In genomic region chr7:45833924-45834323, GRCm38 (mm10) we compare ENCODE assay signal across 8 mouse cellular contexts. TPM values are rescaled to one million over a fixed set of nuclear protein-coding genes. Genes with fewer than 3 reads are reported as not detected.
DNase-seq lines count a peak whose midpoint lies in the region; ATAC-seq and TF ChIP-seq lines count a peak whose summit lies in the region.

No protein-coding gene starts in this region.

- peak overlapping the region; percentile 83 for H3K9ac ChIP-seq in ES-Bruce4 (ENCODE audit: low read depth, poor library complexity, severe bottlenecking)
- H3K9ac ChIP-seq in hindbrain, embryonic 12.5 days, result peak overlapping the region; percentile 55
- no peak overlapping the region for H3K9ac ChIP-seq in midbrain, embryonic 11.5 days (ENCODE audit: low read length)

- no peak for TF ChIP-seq EP300 in ES-Bruce4 (IDR thresholded peaks at IDR 0.05; ENCODE audit: insufficient read depth, low read depth, low read length)

- peak overlapping the region; percentile 60 for H3K4me3 ChIP-seq in heart, embryonic 10.5 days
- peak overlapping the region; percentile 72 for H3K4me3 ChIP-seq in ES-Bruce4 (ENCODE audit: low read depth, low read length)
- peak overlapping the region; percentile 38 for H3K4me3 ChIP-seq in hindbrain, embryonic 12.5 days
- peak overlapping the region; percentile 18 for H3K4me3 ChIP-seq in midbrain, embryonic 11.5 days (ENCODE audit: low read depth, low read length)

- H3K36me3 ChIP-seq in heart, embryonic 10.5 days, result peaks cover 5% of the 10 kb centered on the region
- peaks cover 3% of the 10 kb centered on the region; the same call in 1 of the 2 replicates for H3K36me3 ChIP-seq in ES-Bruce4 (ENCODE audit: control insufficient read depth, insufficient read depth, low read length, poor library complexity, severe bottlenecking)
- peaks cover 5% of the 10 kb centered on the region for H3K36me3 ChIP-seq in hindbrain, embryonic 12.5 days
- H3K36me3 ChIP-seq in midbrain, embryonic 11.5 days (ENCODE audit: control insufficient read depth, insufficient read depth, low read length), result no peaks in the 10 kb centered on the region

- peak overlapping the region; percentile 62 for H3K27ac ChIP-seq in heart, embryonic 10.5 days
- H3K27ac ChIP-seq in ES-Bruce4 (ENCODE audit: insufficient read depth, low read length), result no peak overlapping the region
- H3K27ac ChIP-seq in hindbrain, embryonic 12.5 days, result no peak overlapping the region
- H3K27ac ChIP-seq in midbrain, embryonic 11.5 days (ENCODE audit: low read depth, low read length), result no peak overlapping the region

- no peak for TF ChIP-seq POLR2A in ES-Bruce4 (IDR thresholded peaks at IDR 0.05; ENCODE audit: insufficient read depth, low read length)

- H3K9me3 ChIP-seq in heart, embryonic 10.5 days, result no peaks in the 10 kb centered on the region
- H3K9me3 ChIP-seq in ES-Bruce4 (replicated peaks; ENCODE audit: control insufficient read depth, insufficient read depth, low read length, poor library complexity, severe bottlenecking), result no peaks in the 10 kb centered on the region
- no peaks in the 10 kb centered on the region for H3K9me3 ChIP-seq in hindbrain, embryonic 12.5 days (replicated peaks)
- H3K9me3 ChIP-seq in midbrain, embryonic 11.5 days (ENCODE audit: control insufficient read depth, low read length), result no peaks in the 10 kb centered on the region

- intact Hi-C loops in heart, postnatal 14 days (cut with DNase I), result no loop called here

- peaks cover 69% of the 10 kb centered on the region for H3K27me3 ChIP-seq in heart, embryonic 10.5 days (ENCODE audit: insufficient read depth, poor library complexity, severe bottlenecking)
- peaks cover 14% of the 10 kb centered on the region for H3K27me3 ChIP-seq in ES-Bruce4 (ENCODE audit: control insufficient read depth, insufficient read depth, low read length, poor library complexity, severe bottlenecking)
- H3K27me3 ChIP-seq in hindbrain, embryonic 12.5 days, result peaks cover 70% of the 10 kb centered on the region
- peaks cover 44% of the 10 kb centered on the region for H3K27me3 ChIP-seq in midbrain, embryonic 11.5 days (ENCODE audit: control insufficient read depth, insufficient read depth, low read length)

- no peak for ATAC-seq in hindbrain, embryonic 12.5 days (ENCODE audit: low FRiP score)
- no peak for ATAC-seq in midbrain, embryonic 11.5 days (ENCODE audit: low FRiP score)

- no peak for TF ChIP-seq CTCF in ES-Bruce4 (IDR thresholded peaks at IDR 0.05; ENCODE audit: low read depth, low read length)

- H3K4me2 ChIP-seq in hindbrain, embryonic 12.5 days (replicated peaks), result peak overlapping the region; percentile 50
- H3K4me2 ChIP-seq in midbrain, embryonic 11.5 days, result peak overlapping the region; percentile 31

- peaks cover 32% of the 10 kb centered on the region for H3K4me1 ChIP-seq in heart, embryonic 10.5 days
- no peaks in the 10 kb centered on the region for H3K4me1 ChIP-seq in ES-Bruce4 (ENCODE audit: control insufficient read depth, insufficient read depth, low read length)
- H3K4me1 ChIP-seq in hindbrain, embryonic 12.5 days, result peaks cover 35% of the 10 kb centered on the region
- peaks cover 14% of the 10 kb centered on the region for H3K4me1 ChIP-seq in midbrain, embryonic 11.5 days (ENCODE audit: control insufficient read depth, insufficient read depth, low read length)

- under 1% methylated on average over 31 of the region's 31 CpGs for WGBS in heart, embryonic 10.5 days
- WGBS in hindbrain, embryonic 12.5 days, result 2% methylated on average over 24 of the region's 31 CpGs
- WGBS in midbrain, embryonic 11.5 days, result 3% methylated on average over 31 of the region's 31 CpGs

- no peak for DNase-seq in heart, embryonic 10.5 days (ENCODE audit: low spot score)
- DNase-seq in heart, postnatal 14 days, result no peak
- peak; percentile 85 for DNase-seq in midbrain, embryonic 11.5 days (ENCODE audit: low spot score, missing footprints)
- DNase-seq in layer of hippocampus, adult 9-10 months (ENCODE audit: low spot score), result no peak
- DNase-seq in urinary bladder, postnatal 14 days (ENCODE audit: low spot score), result no peak
- DNase-seq in spleen, postnatal 14 days (ENCODE audit: low spot score in 2 of 2), result no peak

RNA-seq across cellular contexts. Expression of gene Grwd1, which starts 3.2 kb away (rescaled TPM):
- polyA plus RNA-seq in heart, embryonic 10.5 days (2016; fragmentation: Nextera tagmentation; extraction: Ambion mirVana), result 69.8 and 97.9 TPM in 2 replicates
- total RNA-seq in heart, postnatal 14 days (2021), result 10 to 100 TPM in 1 of 2 experiments, 1 to 10 TPM in 1; 8.6 to 12.5 TPM
- polyA plus RNA-seq in ES-Bruce4 (2011; ENCODE audit: insufficient read depth, insufficient read length, low read depth, missing spikeins), result 32.3 and 36.3 TPM in 2 replicates
- 43.2 and 45.8 TPM in 2 replicates for polyA plus RNA-seq in hindbrain, embryonic 12.5 days (2016; fragmentation: Nextera tagmentation; extraction: Ambion mirVana)
- polyA plus RNA-seq in midbrain, embryonic 11.5 days (2014; fragmentation: Nextera tagmentation; extraction: Ambion mirVana), result 64.0 and 67.9 TPM in 2 replicates

RNA-seq across cellular contexts. Expression of gene Kcnj14, which starts 9.3 kb away (rescaled TPM):
- 0.90 and 1.4 TPM in 2 replicates for polyA plus RNA-seq in heart, embryonic 10.5 days (2016; fragmentation: Nextera tagmentation; extraction: Ambion mirVana)
- total RNA-seq in heart, postnatal 14 days (2021), result under 1 TPM; 0.74 to 1.00 TPM
- 0.75 TPM in 1 of 2 replicates, not detected in the other for polyA plus RNA-seq in ES-Bruce4 (2011; ENCODE audit: insufficient read depth, insufficient read length, low read depth, missing spikeins)
- polyA plus RNA-seq in hindbrain, embryonic 12.5 days (2016; fragmentation: Nextera tagmentation; extraction: Ambion mirVana), result 0.80 and 0.96 TPM in 2 replicates
- 0.69 and 0.75 TPM in 2 replicates for polyA plus RNA-seq in midbrain, embryonic 11.5 days (2014; fragmentation: Nextera tagmentation; extraction: Ambion mirVana)

RNA-seq across cellular contexts. Expression of gene Cyth2, which starts 19.5 kb away (rescaled TPM):
- polyA plus RNA-seq in heart, embryonic 10.5 days (2016; fragmentation: Nextera tagmentation; extraction: Ambion mirVana), result 99.1 and 124 TPM in 2 replicates
- 10 to 100 TPM; 73.9 to 77.1 TPM for total RNA-seq in heart, postnatal 14 days (2021)
- polyA plus RNA-seq in ES-Bruce4 (2011; ENCODE audit: insufficient read depth, insufficient read length, low read depth, missing spikeins), result 75.1 and 75.8 TPM in 2 replicates
- 280 and 284 TPM in 2 replicates for polyA plus RNA-seq in hindbrain, embryonic 12.5 days (2016; fragmentation: Nextera tagmentation; extraction: Ambion mirVana)
- polyA plus RNA-seq in midbrain, embryonic 11.5 days (2014; fragmentation: Nextera tagmentation; extraction: Ambion mirVana), result 224 and 225 TPM in 2 replicates

RNA-seq across cellular contexts. Expression of gene Kdelr1, which starts 38.6 kb away (rescaled TPM):
- 44.1 and 57.5 TPM in 2 replicates for polyA plus RNA-seq in heart, embryonic 10.5 days (2016; fragmentation: Nextera tagmentation; extraction: Ambion mirVana)
- total RNA-seq in heart, postnatal 14 days (2021), result 100 to 1,000 TPM; 103 to 109 TPM
- polyA plus RNA-seq in ES-Bruce4 (2011; ENCODE audit: insufficient read depth, insufficient read length, low read depth, missing spikeins), result 98.0 and 102 TPM in 2 replicates
- 43.5 and 45.6 TPM in 2 replicates for polyA plus RNA-seq in hindbrain, embryonic 12.5 days (2016; fragmentation: Nextera tagmentation; extraction: Ambion mirVana)
- polyA plus RNA-seq in midbrain, embryonic 11.5 days (2014; fragmentation: Nextera tagmentation; extraction: Ambion mirVana), result 76.7 and 84.0 TPM in 2 replicates

RNA-seq across cellular contexts. Expression of gene Grin2d, which starts 44.3 kb away (rescaled TPM):
- 0.10 and 0.18 TPM in 2 replicates for polyA plus RNA-seq in heart, embryonic 10.5 days (2016; fragmentation: Nextera tagmentation; extraction: Ambion mirVana)
- under 1 TPM; 0.34 to 0.41 TPM for total RNA-seq in heart, postnatal 14 days (2021)
- polyA plus RNA-seq in ES-Bruce4 (2011; ENCODE audit: insufficient read depth, insufficient read length, low read depth, missing spikeins), result 0.43 and 0.68 TPM in 2 replicates
- 1.6 TPM in 2 replicates for polyA plus RNA-seq in hindbrain, embryonic 12.5 days (2016; fragmentation: Nextera tagmentation; extraction: Ambion mirVana)
- 0.14 and 0.17 TPM in 2 replicates for polyA plus RNA-seq in midbrain, embryonic 11.5 days (2014; fragmentation: Nextera tagmentation; extraction: Ambion mirVana)

Comparison
In these comparisons a context has a peak if more than half of its experiments do, and no peak if none do; other contexts are left out.
1. H3K4me3 ChIP-seq: peak in every context shown above with its lines; median percentile 72 in ES-Bruce4; 60 in heart, embryonic 10.5 days; 38 in hindbrain, embryonic 12.5 days; 18 in midbrain, embryonic 11.5 days.